Mouse (Mus musculus) kidney, postnatal 25 days (tissue): ENCODE measurements around the gene Prr5l.

Experiments
- DNase-seq, 2 experiments: peaks; one replicate each; pipeline ENCODE4 v3.0.0; 2021; ENCODE audit warnings: mixed read lengths in 2 of 2

The Prr5l gene

GRCm38 (mm10) chr2:101721835-101722234 is 161.0 kb downstream of the Prr5l start:
- no peak for DNase-seq

GRCm38 (mm10) chr2:101717162-101717561 is 165.7 kb downstream of the Prr5l start:
- no peak for DNase-seq

GRCm38 (mm10) chr2:101715650-101716323 is 167.0 kb downstream of the Prr5l start:
- DNase-seq: peak in 1 of 2 experiments; percentile 65

GRCm38 (mm10) chr2:101711608-101712007 is 171.2 kb downstream of the Prr5l start:
- DNase-seq: no peak

GRCm38 (mm10) chr2:101705941-101706485 is 176.8 kb downstream of the Prr5l start:
- peak in 1 of 2 experiments; percentile 56 for DNase-seq

- no peak for DNase-seq
These were observed 183.5 kb downstream of the Prr5l start for GRCm38 (mm10) chr2:101699284-101699683.

GRCm38 (mm10) chr2:101695584-101695983 is 187.2 kb downstream of the Prr5l start:
- DNase-seq: no peak

GRCm38 (mm10) chr2:101693577-101694215 is 189.1 kb downstream of the Prr5l start:
- DNase-seq: peak in 1 of 2 experiments; percentile 52

- DNase-seq: no peak
These were observed 189.8 kb downstream of the Prr5l start for GRCm38 (mm10) chr2:101693043-101693442.

- DNase-seq: no peak
These were observed 192.5 kb downstream of the Prr5l start for GRCm38 (mm10) chr2:101690252-101690827.

GRCm38 (mm10) chr2:101688011-101688410 is 194.8 kb downstream of the Prr5l start:
- no peak for DNase-seq

GRCm38 (mm10) chr2:101684421-101684820 is 198.4 kb downstream of the Prr5l start:
- peak; percentile 41 to 63 for DNase-seq

- peak in 1 of 2 experiments; percentile 36 for DNase-seq
These were observed 203.6 kb downstream of the Prr5l start for GRCm38 (mm10) chr2:101679164-101679784.

- DNase-seq: peak; percentile 90 to 93
These were observed 204.4 kb downstream of the Prr5l start, which contains the start of gene Traf6 for GRCm38 (mm10) chr2:101678236-101679021. TSS of gene Traf6 (plus strand) at chr2:101678429.

GRCm38 (mm10) chr2:101673547-101673946 is 209.3 kb downstream of the Prr5l start:
- no peak for DNase-seq

GRCm38 (mm10) chr2:101668751-101669150 is 214.1 kb downstream of the Prr5l start:
- no peak for DNase-seq

GRCm38 (mm10) chr2:101665703-101666092 is 217.1 kb downstream of the Prr5l start:
- no peak for DNase-seq

GRCm38 (mm10) chr2:101665058-101665702 is 217.6 kb downstream of the Prr5l start:
- DNase-seq: peak; percentile 80 to 86
